Mouse (Mus musculus) ES-E14 (cell line): Measurements from ENCODE around the gene Sf3a1. TPM values are rescaled to one million over a fixed set of nuclear protein-coding genes. Genes with fewer than 3 reads are reported as not detected.

Experiments
- DNase-seq: peaks from one replicate; pipeline ENCODE4 v3.0.0-alpha.2; 2013; ENCODE audit warnings: low read depth, low spot score
- H3K27ac ChIP-seq: 2 replicates; pipeline ENCODE4 v1.5.1; 2012; ENCODE audit warnings: low read depth, mild to moderate bottlenecking, low read length, moderate library complexity, mixed read lengths; ENCODE audit not compliant: poor library complexity, insufficient read depth, severe bottlenecking
- H3K36me3 ChIP-seq: 2 replicates; pipeline ENCODE4 v1.6.1; 2012; ENCODE audit warnings: mild to moderate bottlenecking, low read length, moderate library complexity, mixed read lengths; ENCODE audit not compliant: control insufficient read depth, poor library complexity, insufficient read depth, severe bottlenecking
- H3K4me1 ChIP-seq, 2 experiments: fragments of 150-350 bp in 1 of 2; sonication (generic) in 1 of 2; 2 replicates each; pipeline ENCODE4 v1.6.1; 2012; ENCODE audit warnings: low read length in 2 of 2, mild to moderate bottlenecking in 1 of 2, mixed read lengths in 1 of 2; ENCODE audit not compliant: control insufficient read depth in 2 of 2, insufficient read depth in 2 of 2, poor library complexity in 1 of 2
- H3K4me3 ChIP-seq, 2 experiments: fragments of 150-350 bp in 1 of 2; sonication (generic) in 1 of 2; 2 replicates each; pipeline ENCODE4 v1.5.1; 2012; ENCODE audit warnings: low read length in 2 of 2, low read depth in 1 of 2, mild to moderate bottlenecking in 1 of 2, mixed read lengths in 1 of 2; ENCODE audit not compliant: insufficient read depth in 1 of 2, poor library complexity in 1 of 2, severe bottlenecking in 1 of 2
- H3K9ac ChIP-seq: 2 replicates; pipeline ENCODE4 v1.6.1; 2012; ENCODE audit warnings: low read depth, mild to moderate bottlenecking, low read length, mixed read lengths; ENCODE audit not compliant: poor library complexity, insufficient read depth, severe bottlenecking
- H3K9me3 ChIP-seq: fragments of 150-350 bp; sonication (generic); 2 replicates; pipeline ENCODE4 v1.6.1; 2012; ENCODE audit warnings: low read depth, mild to moderate bottlenecking, low read length; ENCODE audit not compliant: control insufficient read depth, insufficient read depth
- CHD2 ChIP-seq: IDR thresholded peaks from 2 replicates; pipeline ENCODE4 v1.6.1; 2014; ENCODE audit warnings: mild to moderate bottlenecking, low read depth, low read length, inconsistent platforms
- HCFC1 ChIP-seq: IDR thresholded peaks from 2 replicates; pipeline ENCODE4 v1.6.1; 2012; ENCODE audit warnings: low read length, inconsistent platforms, borderline replicate concordance; ENCODE audit not compliant: insufficient read depth
- MAFK ChIP-seq: IDR thresholded peaks from 2 replicates; pipeline ENCODE4 v1.6.1; 2014; ENCODE audit warnings: mild to moderate bottlenecking, low read depth, low read length, inconsistent platforms; ENCODE audit not compliant: insufficient read depth
- ZC3H11A ChIP-seq: IDR thresholded peaks from 2 replicates; pipeline ENCODE4 v1.6.1; 2012; ENCODE audit warnings: low read depth, mild to moderate bottlenecking, inconsistent platforms, low read length, borderline replicate concordance
- ZNF384 ChIP-seq: IDR thresholded peaks from 2 replicates; pipeline ENCODE4 v1.6.1; 2012; ENCODE audit warnings: low read depth, low read length, inconsistent platforms
- in situ Hi-C, 2 experiments: fragments of 600-800 bp; cut with MboI; formaldehyde crosslinking; loops; one replicate each; pipeline ENCODE4 v1.15.1; 2025; ENCODE audit warnings: low sequenced_read_pairs in 2 of 2, inconsistent platforms in 1 of 2; ENCODE audit not compliant: unreplicated experiment in 2 of 2
- total RNA-seq: library from RNA; depleted of rRNA; stranded (reverse); fragments of 300-350 nt; gene quantifications from 2 replicates; pipeline ENCODE4 v1.2.3, GENCODE M21; 2012

The Sf3a1 gene
- total RNA-seq, 1 experiment = 57.4 TPM

DNA sequence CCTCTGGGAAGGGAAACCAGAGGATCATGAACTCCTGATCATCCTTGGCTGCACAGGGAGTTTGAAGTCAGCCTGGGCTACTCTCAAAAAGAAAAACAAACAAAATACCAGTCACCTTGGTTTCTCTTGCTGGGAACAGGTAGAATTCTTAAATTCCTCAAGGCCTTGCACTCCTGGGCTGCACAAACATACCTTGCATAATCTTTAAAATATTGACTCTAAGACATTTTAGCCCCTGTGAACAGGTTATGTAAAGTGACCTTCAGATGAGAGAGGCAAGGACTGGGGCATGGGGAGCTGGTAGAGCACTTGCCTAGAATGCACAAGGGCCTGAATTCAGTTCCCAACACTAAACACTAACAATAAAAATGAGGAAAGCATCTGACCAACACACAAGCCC is 18.6 kb upstream of the Sf3a1 start:
- TF ChIP-seq ZC3H11A (no peak), CHD2 (no peak), HCFC1 (no peak), MAFK (no peak), ZNF384 (no peak)
- H3K36me3 ChIP-seq = 0 out of 2 replicates have a peak, but pooled peaks cover 2% of the 10 kb centered on the region
- no peaks in the 10 kb centered on the region for H3K4me1 ChIP-seq
- H3K4me3 ChIP-seq = no peak overlapping the region
- in situ Hi-C loops = no loop called here
- DNase-seq = no peak
- no peak overlapping the region for H3K9ac ChIP-seq
- H3K27ac ChIP-seq = no peak overlapping the region
- H3K9me3 ChIP-seq = no peaks in the 10 kb centered on the region

- DNase-seq = no peak
- Histone ChIP-seq H3K4me1 (no peaks in the 10 kb centered on the region), H3K9me3 (no peaks in the 10 kb centered on the region), H3K27ac (no peak overlapping the region), H3K4me3 (no peak overlapping the region), H3K9ac (no peak overlapping the region), H3K36me3 (0 out of 2 replicates have a peak, but pooled peaks cover 2% of the 10 kb centered on the region)
- TF ChIP-seq HCFC1 = no peak
- peak; percentile 67 for TF ChIP-seq MAFK
- TF ChIP-seq ZNF384 = no peak
- no peak for TF ChIP-seq CHD2
- TF ChIP-seq ZC3H11A = no peak
- in situ Hi-C loops = no loop called here
Observed at GRCm38 (mm10) chr11:4142352-4142751, 17.8 kb upstream of the Sf3a1 start.

DNA sequence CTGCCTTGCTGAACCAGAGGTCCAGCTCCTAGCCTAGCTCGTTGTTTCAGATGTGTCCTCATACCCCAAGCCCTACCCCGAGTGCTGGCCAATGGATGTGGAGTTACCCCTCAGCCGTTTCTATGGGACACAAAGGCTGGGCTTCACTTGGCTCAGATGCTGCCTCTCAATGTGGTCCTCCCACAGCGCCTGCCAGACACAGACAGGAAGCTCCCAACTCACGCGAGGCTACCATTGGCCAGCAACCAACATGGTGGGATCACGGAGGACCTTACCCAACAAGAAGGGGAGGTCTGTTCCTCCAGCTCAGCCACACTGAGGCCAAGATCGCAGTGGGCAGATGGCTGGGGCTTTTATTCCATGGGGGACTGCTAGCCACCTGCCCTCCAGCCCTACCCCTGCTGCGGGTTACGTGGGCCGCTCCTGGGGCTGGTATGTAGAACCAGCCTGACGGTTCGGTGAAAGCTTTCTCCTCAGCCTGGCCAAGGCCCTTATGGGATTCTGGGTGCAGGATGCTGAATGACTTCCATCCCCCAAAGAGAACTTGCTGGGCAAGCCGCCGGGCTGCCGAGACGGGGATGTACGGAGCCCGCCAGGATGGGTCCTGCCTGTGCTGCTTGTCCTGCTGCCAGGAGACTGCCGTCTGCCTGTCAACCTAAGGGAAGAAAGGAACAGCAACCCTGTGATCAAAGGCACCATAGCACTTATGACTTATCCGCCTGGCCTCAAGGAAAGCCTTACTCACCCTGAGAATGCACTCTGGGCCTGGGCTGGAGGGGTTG is 16.7 kb upstream of the Sf3a1 start:
- TF ChIP-seq ZNF384 (no peak), HCFC1 (no peak), CHD2 (no peak), ZC3H11A (no peak), MAFK (no peak)
- in situ Hi-C loops = no loop called here
- no peaks in the 10 kb centered on the region for H3K4me1 ChIP-seq
- peak overlapping the region; percentile 17; the same call in 1 of the 2 replicates for H3K9ac ChIP-seq
- no peak overlapping the region for H3K27ac ChIP-seq
- DNase-seq = no peak
- H3K9me3 ChIP-seq = no peaks in the 10 kb centered on the region
- H3K4me3 ChIP-seq = peak overlapping the region; percentile 21 to 51
- 0 out of 2 replicates have a peak, but pooled peaks cover 2% of the 10 kb centered on the region for H3K36me3 ChIP-seq

DNA sequence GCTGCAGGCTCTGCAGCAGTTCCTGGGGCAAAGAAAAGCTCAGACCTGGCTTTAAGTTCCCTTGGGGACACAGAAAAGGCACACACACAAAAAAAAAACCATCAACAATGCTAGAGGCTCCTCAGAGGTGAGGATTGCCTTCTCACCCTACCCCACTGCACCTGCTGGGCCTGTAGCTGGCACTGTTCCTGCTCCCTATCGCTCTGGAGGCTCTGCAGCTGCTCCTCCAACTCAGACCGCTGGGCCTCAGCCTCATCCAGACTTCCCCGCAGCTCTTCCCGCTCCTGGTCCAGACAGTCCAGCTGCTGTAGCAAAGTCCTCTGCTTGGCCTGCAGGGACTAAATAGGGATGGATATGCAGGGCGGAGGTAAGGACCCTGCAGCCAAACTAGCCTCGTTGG is 13.8 kb upstream of the Sf3a1 start:
- in situ Hi-C loops = no loop called here
- no peak overlapping the region; a peak in 1 of 4 replicates for H3K4me3 ChIP-seq
- no peak overlapping the region for H3K9ac ChIP-seq
- DNase-seq = no peak
- H3K27ac ChIP-seq = no peak overlapping the region
- no peaks in the 10 kb centered on the region for H3K4me1 ChIP-seq
- no peaks in the 10 kb centered on the region for H3K9me3 ChIP-seq
- no peaks in the 10 kb centered on the region for H3K36me3 ChIP-seq
- TF ChIP-seq ZNF384 = no peak
- no peak for TF ChIP-seq ZC3H11A
- TF ChIP-seq MAFK = no peak
- no peak for TF ChIP-seq CHD2
- TF ChIP-seq HCFC1 = no peak
